Mouse (Mus musculus) cerebellum, adult 8-10 months (tissue): Measurements from ENCODE around the gene Rasip1.

ENCODE experiments used
- DNase-seq: peaks from one replicate; pipeline ENCODE4 v3.0.0; 2022

The Rasip1 gene

DNA sequence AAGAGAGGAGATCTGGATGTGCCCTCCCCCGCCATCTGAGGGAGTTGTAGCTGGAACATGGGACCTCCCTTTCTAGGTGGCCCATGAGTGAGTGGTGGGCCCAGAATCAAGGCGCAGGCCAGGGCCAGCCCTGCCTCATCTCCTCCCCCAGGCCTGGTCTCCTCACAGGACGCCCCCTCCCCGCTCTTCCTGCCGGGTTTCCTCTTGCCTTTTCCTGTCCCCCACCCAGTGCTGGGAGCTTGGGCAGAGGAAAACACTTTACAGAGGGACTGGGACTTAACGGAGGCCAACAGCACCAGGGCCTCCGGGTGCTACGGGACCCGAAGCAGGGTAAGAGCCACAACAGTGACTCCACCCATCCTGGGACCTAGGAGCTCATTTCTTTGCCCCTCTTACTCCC is at the start of gene Rasip1:
Gene Rasip1, plus strand, starts transcription at position 228 of the 400 bp plus-strand sequence.
- DNase-seq, result no peak

DNA sequence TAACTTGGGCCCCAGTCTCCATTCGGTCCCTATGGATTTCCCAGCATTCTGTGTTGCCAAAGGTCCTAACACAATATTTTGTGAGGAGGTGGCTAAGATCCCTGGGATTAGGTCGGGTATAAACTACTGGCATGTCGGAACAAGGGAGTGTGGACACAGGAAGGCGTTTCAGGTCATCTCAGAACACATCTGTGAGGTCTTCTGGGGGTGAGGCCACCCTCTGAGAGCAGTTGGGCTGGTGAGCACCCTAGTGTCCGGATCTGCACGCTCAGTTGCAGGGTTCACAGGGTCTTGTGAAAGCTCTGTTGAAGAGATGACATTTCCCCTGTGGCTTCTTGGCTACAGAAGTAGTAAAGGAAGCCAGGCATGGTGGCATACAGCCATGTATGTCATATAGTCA is 41.4 kb upstream of the Rasip1 start:
- no peak for DNase-seq

GRCm38 (mm10) chr7:45587631-45588592 is 39.4 kb upstream of the Rasip1 start:
- no peak for DNase-seq

- DNase-seq, result peak; percentile 94
Observed at GRCm38 (mm10) chr7:45589173-45589572, 38.1 kb upstream of the Rasip1 start.

- no peak for DNase-seq
Observed at GRCm38 (mm10) chr7:45589898-45590297, 37.4 kb upstream of the Rasip1 start.

DNA sequence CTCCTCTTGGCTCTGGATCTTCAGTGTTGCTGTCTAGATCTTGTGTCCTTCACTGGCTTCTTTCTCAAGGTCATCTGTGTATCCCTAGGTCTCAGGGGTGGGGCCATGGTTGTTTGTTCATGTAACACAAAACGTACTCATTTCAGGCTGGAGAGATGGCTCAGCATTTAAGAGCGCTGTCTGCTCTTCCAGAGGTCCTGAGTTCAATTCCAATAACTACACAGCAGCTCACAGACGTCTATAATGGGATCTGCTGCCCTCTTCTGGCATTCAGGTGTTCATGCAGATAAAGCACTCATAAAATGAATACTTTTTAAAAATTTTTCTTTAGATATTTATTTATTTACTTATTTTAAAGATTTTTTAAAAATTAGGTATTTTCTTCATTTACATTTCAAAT is 36.4 kb upstream of the Rasip1 start:
- no peak for DNase-seq

DNA sequence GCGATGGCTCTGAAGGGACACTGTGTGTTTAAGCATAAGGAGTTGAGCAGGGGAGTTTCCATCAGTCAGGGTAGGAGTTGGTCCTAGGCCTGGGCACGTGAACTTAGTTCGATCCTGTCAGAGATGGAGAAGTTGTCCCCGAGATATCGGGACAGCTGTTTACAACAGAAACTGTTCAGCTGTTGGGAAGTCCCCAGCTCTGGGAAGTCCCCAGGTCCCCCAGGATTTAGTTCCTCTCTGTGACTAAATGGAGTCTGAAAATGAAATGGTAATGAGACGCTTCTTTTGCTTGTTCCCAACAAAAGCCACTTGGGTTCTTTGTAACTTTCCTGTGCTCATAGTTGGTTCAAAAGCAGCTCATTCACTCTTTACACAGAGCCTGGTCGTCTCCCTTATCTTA is 35.4 kb upstream of the Rasip1 start:
- DNase-seq, result no peak

DNA sequence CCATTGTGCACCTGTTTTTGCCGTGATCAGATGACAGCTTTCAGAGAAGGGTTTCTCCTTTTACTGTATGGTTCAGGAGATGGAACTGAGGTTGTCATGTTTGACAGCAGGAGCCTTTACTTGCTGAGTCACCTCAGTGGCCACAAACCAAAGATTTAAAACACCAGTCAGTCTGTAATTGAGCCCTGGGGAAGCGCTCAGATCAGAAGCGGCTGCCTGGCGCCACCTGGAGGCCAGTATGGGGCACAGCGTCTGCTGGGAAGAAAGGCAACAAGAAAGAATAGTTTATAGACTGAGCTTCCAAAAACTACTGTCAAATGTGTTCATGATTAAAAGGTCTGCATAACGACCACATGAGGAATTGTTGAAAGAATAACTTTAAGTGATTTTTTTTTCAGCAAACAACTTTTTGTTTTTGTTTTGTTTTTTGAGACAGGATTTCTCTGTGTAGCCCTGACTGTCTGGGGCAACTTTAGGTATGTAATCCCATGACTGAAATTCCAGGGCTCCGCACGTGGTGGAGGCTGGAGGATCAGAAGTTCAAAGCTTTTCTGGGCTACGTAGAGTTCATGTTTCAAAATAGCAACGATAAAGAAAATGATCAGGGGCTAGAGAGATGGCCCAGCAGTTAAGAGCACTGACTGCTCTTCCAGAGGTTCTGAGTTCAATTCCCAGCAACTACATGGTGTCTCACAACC is 34.0 kb upstream of the Rasip1 start:
- DNase-seq, result peak; percentile 75

GRCm38 (mm10) chr7:45595176-45595575 is 32.1 kb upstream of the Rasip1 start:
- DNase-seq, result no peak

DNA sequence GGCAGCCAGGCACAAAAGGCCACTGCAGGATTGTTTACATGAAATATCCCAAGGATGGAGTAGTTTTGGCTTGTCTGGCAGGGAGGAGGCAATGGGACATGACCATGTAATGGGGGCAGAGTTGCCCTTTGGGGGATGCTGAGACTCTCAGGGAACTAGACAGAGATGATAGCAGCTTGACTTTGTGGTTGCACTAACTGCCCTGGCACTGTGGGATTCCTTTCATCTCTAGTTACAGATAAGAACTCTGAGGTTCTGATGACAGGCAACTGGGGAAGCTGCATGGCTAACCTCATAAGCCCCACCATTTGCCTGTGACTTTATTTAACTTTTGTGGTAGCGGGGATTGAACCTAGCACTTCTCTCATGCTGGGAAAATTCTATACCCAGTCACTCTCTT is 31.2 kb upstream of the Rasip1 start:
- no peak for DNase-seq

DNA sequence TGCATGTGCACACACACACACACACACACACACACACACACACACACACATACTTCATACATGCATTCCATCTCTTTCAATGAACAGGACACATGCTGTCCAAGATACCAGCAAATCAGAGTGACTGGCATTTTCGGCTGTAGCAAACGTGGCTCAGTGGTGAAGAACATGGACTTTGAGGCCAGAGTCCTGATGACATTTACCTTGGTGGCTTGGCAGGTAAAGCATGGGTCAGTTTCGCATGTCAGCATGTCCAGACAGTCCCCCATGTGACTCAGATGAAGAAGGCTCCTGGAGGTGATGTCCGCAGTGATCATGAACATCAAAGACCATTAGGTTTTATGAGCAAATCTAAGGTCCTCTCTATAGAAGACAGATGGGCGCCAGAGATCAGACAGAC is 30.3 kb upstream of the Rasip1 start:
- DNase-seq, result no peak

- DNase-seq, result no peak
Observed at GRCm38 (mm10) chr7:45597527-45597926, 29.8 kb upstream of the Rasip1 start.

- no peak for DNase-seq
Observed at GRCm38 (mm10) chr7:45598960-45599879, 28.1 kb upstream of the Rasip1 start.

DNA sequence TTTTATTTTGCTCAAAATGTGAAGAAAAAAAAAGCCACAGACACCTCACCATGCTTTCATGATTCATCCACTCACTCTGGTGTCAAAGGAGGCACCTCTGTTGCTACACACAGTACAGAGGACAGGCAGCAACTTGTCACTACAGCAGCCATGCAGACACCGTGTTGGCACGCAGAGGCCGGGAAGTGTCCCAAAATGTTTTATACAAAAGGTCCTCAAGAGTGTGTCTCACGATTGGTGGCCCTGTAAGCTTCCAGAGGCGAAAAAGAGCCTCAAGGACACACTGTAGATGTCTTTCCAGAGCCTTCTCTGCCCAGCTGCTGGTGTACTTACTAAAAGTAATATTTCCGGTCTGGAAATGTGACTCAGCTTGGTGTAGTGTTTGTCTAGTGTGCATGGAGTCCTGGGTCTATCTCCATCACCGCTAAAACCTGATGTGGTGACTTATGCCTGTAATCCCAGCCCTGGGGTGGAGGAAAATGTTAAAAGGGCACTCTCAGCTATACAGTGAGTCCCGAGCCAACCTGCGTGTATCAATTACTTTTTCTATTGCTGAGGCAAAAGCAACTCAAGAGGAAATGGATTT is 21.5 kb upstream of the Rasip1 start:
- DNase-seq, result no peak

DNA sequence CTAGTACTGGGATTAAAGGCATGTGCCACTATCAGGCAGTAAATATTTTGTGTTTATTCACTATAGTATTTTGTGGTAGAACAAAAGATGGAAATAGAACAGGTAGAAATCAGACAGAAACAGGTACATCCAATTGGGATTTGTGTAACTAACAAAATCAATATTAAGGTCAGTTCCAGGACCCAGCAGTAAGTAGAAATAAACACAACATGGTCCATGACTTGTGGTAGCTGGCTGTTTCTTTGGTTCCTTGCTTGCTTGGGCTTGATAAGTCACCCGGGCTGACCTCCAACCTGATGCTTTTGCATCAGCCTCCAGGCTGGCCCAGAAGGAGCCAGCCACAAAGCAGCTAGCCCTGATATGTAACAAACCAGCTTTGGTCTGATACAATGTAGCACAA is 17.8 kb upstream of the Rasip1 start:
- no peak for DNase-seq

GRCm38 (mm10) chr7:45616277-45616676 is 11.0 kb upstream of the Rasip1 start:
- no peak for DNase-seq

DNA sequence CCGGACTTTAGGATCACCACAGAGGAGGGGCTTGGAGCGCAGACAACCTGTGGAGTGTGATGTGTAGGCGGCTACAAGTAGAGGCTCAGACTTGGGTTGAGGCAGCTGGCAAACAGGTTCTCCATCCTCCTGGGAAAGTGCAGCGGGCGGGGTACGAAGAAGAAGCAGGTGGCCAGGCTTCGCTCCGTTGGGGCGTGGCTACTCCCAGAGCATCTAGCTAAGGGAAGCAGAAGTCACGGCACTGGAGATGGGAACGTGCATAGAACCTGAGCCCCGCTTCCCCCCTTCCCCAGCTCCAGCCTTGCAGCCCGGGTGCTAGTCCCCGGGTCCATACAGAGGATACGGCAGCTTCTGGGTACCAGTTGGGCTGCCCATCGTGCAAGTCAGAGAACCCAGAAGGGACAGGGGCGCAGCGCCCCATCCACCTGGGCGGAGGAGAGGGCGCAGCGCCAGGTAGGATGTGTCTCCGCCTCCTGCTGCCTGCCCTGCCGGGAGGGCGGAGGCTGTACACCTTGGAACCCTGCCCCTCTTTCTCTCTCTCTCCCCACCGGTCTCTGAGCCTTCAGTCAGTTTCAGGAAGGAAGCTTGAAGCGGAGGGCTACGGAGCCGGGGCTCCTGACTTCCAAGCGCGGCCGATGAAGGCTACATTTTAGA is 10.1 kb upstream of the Rasip1 start, which contains the start of gene Fut1:
Gene Fut1, plus strand, starts transcription at position 248 of the 654 bp plus-strand sequence.
- peak; percentile 28 for DNase-seq

GRCm38 (mm10) chr7:45618316-45618715 is 9.0 kb upstream of the Rasip1 start:
- no peak for DNase-seq

GRCm38 (mm10) chr7:45619592-45619991 is 7.7 kb upstream of the Rasip1 start:
- no peak for DNase-seq

DNA sequence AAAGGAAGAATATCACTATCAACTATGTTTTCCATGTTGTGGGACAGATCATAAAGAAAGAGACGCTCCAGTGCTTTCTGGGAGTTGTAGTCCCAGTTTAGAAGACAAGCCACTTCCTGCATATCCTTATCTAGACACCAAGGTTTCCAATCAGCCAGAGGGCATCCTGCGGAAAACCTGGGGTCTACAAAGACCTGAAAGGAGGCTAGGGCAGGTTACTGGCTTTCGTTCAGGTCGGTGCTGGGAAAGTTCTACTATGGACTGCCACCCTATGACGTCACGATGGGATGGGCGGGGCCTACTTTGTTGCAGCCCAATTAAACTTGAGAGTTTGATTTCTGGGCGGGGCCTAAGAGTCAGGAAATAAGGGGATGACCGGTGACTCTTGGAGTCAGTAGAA is 5.8 kb upstream of the Rasip1 start, which contains the start of gene Izumo1:
Gene Izumo1, plus strand, starts transcription at position 369 of the 400 bp plus-strand sequence.
- no peak for DNase-seq

- no peak for DNase-seq
Observed at GRCm38 (mm10) chr7:45623507-45623906, 3.8 kb upstream of the Rasip1 start.

DNA sequence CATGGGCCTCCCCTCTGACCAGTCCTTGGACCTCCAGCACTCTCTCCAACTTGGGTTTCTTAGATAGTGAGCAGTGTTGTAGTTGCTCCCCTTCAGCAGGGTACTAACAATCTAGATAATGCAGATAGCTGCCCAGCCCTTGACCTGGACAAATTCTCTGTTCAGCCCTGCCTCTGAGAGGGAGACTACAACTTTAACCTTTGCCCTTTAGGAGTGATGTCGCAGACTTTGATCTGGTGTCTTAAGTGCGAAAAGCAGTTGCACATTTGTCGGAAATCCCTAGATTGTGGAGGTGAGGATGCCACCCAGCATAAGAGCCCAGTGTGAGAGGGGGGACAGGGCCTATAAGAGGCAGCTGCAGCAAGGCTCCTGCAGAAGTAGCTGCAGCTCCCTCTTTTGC is 2.6 kb upstream of the Rasip1 start:
- DNase-seq, result no peak
